Mouse (Mus musculus): Measurements from ENCODE around the gene Iqcj. TPM values are rescaled to one million over a fixed set of nuclear protein-coding genes. Genes with fewer than 3 reads are reported as not detected.

Iqcj gene
- polyA plus RNA-seq, 1 experiment from 2014 or later, result not detected

DNA sequence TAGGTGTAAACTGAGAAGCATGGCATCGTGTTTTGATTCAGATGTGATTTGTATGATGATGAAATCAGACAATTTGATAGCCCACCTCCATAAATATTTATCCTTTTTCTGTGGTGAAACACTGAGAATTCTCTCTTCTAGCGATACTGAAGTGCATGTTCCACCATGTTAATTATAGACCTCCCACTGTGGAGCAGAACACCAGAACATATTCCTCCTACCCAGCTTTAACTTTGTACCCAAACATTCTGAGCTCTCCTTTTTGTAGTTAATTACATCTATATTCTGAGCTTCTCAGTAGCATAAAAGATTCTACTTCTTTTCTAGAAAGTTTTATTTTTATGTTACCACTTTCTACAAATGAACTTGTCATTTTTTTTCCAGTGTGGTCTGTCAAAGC, 16.6 kb downstream of the Iqcj start:
- H3K4me2 ChIP-seq, result no peak overlapping the region
- H3K4me1 ChIP-seq (replicated peaks), result no peaks in the 10 kb centered on the region
- H3K36me3 ChIP-seq, result no peaks in the 10 kb centered on the region
- H3K9me3 ChIP-seq, result no peaks in the 10 kb centered on the region
- H3K27ac ChIP-seq, result no peak overlapping the region
- no peak for ATAC-seq (ENCODE audit: insufficient number of reproducible peaks, insufficient read depth, low FRiP score, low TSS enrichment, low read depth)
- 75% methylated on average over 2 of the region's 2 CpGs for WGBS
- H3K27me3 ChIP-seq, result no peaks in the 10 kb centered on the region
- no peak overlapping the region for H3K4me3 ChIP-seq (replicated peaks)
- no peak overlapping the region for H3K9ac ChIP-seq (replicated peaks)

DNA sequence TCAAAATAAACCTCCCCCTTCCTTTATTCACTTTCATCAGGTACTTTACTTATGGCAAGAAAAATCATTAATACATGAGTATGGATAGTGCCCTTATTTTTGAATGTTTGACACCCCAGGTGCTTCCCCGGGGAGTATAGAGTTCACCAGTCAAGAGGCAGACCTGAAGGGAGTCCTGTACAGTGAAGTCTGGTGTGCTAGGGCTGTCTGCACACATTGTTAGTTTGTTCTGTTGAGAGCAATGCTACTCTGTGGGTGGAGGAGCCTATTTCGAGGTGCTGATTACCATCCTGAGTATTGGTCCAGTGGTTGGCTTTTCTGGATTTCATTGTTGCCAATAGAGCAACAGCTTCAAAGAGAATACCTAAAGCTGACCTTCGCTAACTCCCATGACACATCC, 26.1 kb downstream of the Iqcj start:
- Histone ChIP-seq H3K4me1 (replicated peaks) (no peaks in the 10 kb centered on the region), H3K27ac (no peak overlapping the region), H3K9ac (replicated peaks) (no peak overlapping the region), H3K9me3 (no peaks in the 10 kb centered on the region), H3K4me3 (replicated peaks) (no peak overlapping the region), H3K4me2 (no peak overlapping the region), H3K27me3 (no peaks in the 10 kb centered on the region), H3K36me3 (no peaks in the 10 kb centered on the region)
- 87% methylated on average over 3 of the region's 3 CpGs for WGBS
- no peak for ATAC-seq (ENCODE audit: insufficient number of reproducible peaks, insufficient read depth, low FRiP score, low TSS enrichment, low read depth)

- no peaks in the 10 kb centered on the region for H3K4me1 ChIP-seq (replicated peaks)
- WGBS, result 80% methylated on average over 8 of the region's 8 CpGs
- no peak overlapping the region for H3K4me3 ChIP-seq (replicated peaks)
- no peak for ATAC-seq (ENCODE audit: insufficient number of reproducible peaks, insufficient read depth, low FRiP score, low TSS enrichment, low read depth)
- no peak overlapping the region for H3K4me2 ChIP-seq
- no peak overlapping the region for H3K27ac ChIP-seq
- H3K9ac ChIP-seq (replicated peaks), result no peak overlapping the region
- H3K36me3 ChIP-seq, result no peaks in the 10 kb centered on the region
- no peaks in the 10 kb centered on the region for H3K27me3 ChIP-seq
- no peaks in the 10 kb centered on the region for H3K9me3 ChIP-seq
Observed at GRCm38 (mm10) chr3:67918634-67919259, 26.7 kb downstream of the Iqcj start.

GRCm38 (mm10) chr3:67923095-67923494, 31.1 kb downstream of the Iqcj start:
- H3K27me3 ChIP-seq, result no peaks in the 10 kb centered on the region
- no peak overlapping the region for H3K4me3 ChIP-seq (replicated peaks)
- H3K9ac ChIP-seq (replicated peaks), result no peak overlapping the region
- no peak overlapping the region for H3K27ac ChIP-seq
- 82% methylated on average over 4 of the region's 4 CpGs for WGBS
- H3K4me2 ChIP-seq, result no peak overlapping the region
- H3K9me3 ChIP-seq, result no peaks in the 10 kb centered on the region
- H3K36me3 ChIP-seq, result no peaks in the 10 kb centered on the region
- no peak for ATAC-seq (ENCODE audit: insufficient number of reproducible peaks, insufficient read depth, low FRiP score, low TSS enrichment, low read depth)
- H3K4me1 ChIP-seq (replicated peaks), result no peaks in the 10 kb centered on the region

DNA sequence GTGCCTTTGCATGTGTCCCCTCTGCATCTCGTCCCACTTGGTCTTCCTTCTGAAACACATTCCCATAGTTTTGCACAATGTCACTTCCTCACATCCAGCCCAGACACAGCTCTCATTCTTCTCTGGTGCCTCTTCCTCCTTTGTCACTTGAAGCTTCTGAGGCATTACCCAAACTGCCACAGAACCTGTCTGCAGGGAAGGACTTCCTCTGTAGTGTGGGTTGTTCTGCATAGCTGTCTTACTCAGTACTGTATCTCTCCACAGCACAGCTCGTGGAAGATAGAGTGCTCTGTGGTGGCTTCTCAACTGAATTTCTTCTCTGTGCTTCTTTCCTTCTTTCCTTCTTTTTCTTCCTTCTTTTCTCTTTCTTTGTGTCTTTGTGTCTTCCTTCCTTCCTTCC, 33.4 kb downstream of the Iqcj start:
- no peak for ATAC-seq (ENCODE audit: insufficient number of reproducible peaks, insufficient read depth, low FRiP score, low TSS enrichment, low read depth)
- no peak overlapping the region for H3K4me3 ChIP-seq (replicated peaks)
- H3K27ac ChIP-seq, result no peak overlapping the region
- 75% methylated on average over 2 of the region's 2 CpGs for WGBS
- no peaks in the 10 kb centered on the region for H3K9me3 ChIP-seq
- no peak overlapping the region for H3K9ac ChIP-seq (replicated peaks)
- no peaks in the 10 kb centered on the region for H3K36me3 ChIP-seq
- no peak overlapping the region for H3K4me2 ChIP-seq
- H3K27me3 ChIP-seq, result no peaks in the 10 kb centered on the region
- no peaks in the 10 kb centered on the region for H3K4me1 ChIP-seq (replicated peaks)

DNA sequence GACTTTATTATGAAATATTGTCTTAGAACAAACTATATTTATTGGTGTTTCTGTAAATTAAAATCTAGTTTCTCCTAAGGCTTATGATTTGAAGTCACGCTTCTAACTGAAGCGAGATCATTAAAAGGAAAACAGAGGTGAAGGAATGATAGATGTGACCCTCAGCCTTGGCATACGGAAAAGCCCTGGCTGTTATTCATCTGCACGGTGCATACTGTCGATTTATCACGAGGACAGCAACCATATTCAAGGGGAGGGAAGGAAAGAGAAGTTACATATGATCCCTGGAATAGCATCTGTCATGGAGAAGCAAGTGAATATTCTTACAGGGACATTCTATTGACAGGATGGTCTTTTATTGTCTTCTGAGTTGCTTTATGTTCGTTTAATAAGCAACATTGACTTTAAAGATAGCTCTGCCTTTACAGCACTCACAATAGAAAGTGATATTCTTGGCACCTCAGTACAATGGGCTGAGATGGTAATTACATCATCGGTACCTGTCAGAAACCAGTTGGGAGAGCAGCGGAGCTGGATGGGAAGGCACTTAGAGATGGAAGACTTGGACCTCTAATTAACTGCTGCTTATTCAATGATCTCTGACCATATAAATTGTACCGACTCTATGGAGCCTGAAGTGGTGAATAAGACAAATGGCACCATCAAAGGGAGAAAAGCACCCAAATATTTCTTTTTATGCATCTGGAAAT, 38.6 kb downstream of the Iqcj start:
- H3K4me2 ChIP-seq, result no peak overlapping the region
- no peaks in the 10 kb centered on the region for H3K9me3 ChIP-seq
- no peaks in the 10 kb centered on the region for H3K27me3 ChIP-seq
- no peak overlapping the region for H3K4me3 ChIP-seq (replicated peaks)
- H3K36me3 ChIP-seq, result no peaks in the 10 kb centered on the region
- H3K4me1 ChIP-seq (replicated peaks), result no peaks in the 10 kb centered on the region
- ATAC-seq (ENCODE audit: insufficient number of reproducible peaks, insufficient read depth, low FRiP score, low TSS enrichment, low read depth), result no peak
- H3K27ac ChIP-seq, result no peak overlapping the region
- 77% methylated on average over 10 of the region's 10 CpGs for WGBS
- H3K9ac ChIP-seq (replicated peaks), result no peak overlapping the region

- no peak overlapping the region for H3K4me2 ChIP-seq
- no peak for ATAC-seq (ENCODE audit: insufficient number of reproducible peaks, insufficient read depth, low FRiP score, low TSS enrichment, low read depth)
- no peaks in the 10 kb centered on the region for H3K9me3 ChIP-seq
- no peak overlapping the region for H3K9ac ChIP-seq (replicated peaks)
- H3K4me3 ChIP-seq (replicated peaks), result no peak overlapping the region
- WGBS, result 94% methylated on average over 8 of the region's 8 CpGs
- no peaks in the 10 kb centered on the region for H3K36me3 ChIP-seq
- no peaks in the 10 kb centered on the region for H3K4me1 ChIP-seq (replicated peaks)
- no peaks in the 10 kb centered on the region for H3K27me3 ChIP-seq
- no peak overlapping the region for H3K27ac ChIP-seq
Observed at GRCm38 (mm10) chr3:67931181-67931580, 39.2 kb downstream of the Iqcj start.

- H3K27me3 ChIP-seq, result no peaks in the 10 kb centered on the region
- no peak overlapping the region for H3K4me3 ChIP-seq (replicated peaks)
- no peak overlapping the region for H3K9ac ChIP-seq (replicated peaks)
- no peaks in the 10 kb centered on the region for H3K9me3 ChIP-seq
- H3K36me3 ChIP-seq, result no peaks in the 10 kb centered on the region
- no peak for ATAC-seq (ENCODE audit: insufficient number of reproducible peaks, insufficient read depth, low FRiP score, low TSS enrichment, low read depth)
- H3K4me1 ChIP-seq (replicated peaks), result no peaks in the 10 kb centered on the region
- no peak overlapping the region for H3K4me2 ChIP-seq
- WGBS, result 78% methylated on average over 3 of the region's 3 CpGs
- no peak overlapping the region for H3K27ac ChIP-seq
Observed at GRCm38 (mm10) chr3:67931914-67932313, 39.9 kb downstream of the Iqcj start.

DNA sequence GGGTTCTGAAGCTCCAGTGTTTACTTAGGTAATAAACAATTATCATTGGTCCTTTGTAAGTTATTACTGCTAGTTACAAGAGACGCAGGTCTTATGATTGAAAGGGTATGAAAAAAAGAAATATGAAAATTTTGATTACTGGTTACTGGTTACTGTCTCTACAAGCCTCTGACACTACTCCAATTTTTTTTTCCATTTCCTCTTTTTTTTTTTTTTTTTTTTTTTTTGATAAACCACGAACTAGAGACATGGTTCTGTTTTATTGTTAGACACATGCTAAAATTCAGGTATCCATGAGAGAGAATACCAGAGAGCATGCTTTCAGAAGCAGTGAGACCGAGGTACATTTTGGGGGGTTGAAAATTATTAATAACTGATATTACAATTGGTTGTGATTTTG, 43.8 kb downstream of the Iqcj start:
- no peak overlapping the region for H3K27ac ChIP-seq
- no peak overlapping the region for H3K9ac ChIP-seq (replicated peaks)
- H3K36me3 ChIP-seq, result no peaks in the 10 kb centered on the region
- ATAC-seq (ENCODE audit: insufficient number of reproducible peaks, insufficient read depth, low FRiP score, low TSS enrichment, low read depth), result no peak
- H3K4me2 ChIP-seq, result no peak overlapping the region
- no peaks in the 10 kb centered on the region for H3K9me3 ChIP-seq
- WGBS, result 76% methylated on average over 3 of the region's 3 CpGs
- no peaks in the 10 kb centered on the region for H3K4me1 ChIP-seq (replicated peaks)
- H3K27me3 ChIP-seq, result no peaks in the 10 kb centered on the region
- no peak overlapping the region for H3K4me3 ChIP-seq (replicated peaks)

DNA sequence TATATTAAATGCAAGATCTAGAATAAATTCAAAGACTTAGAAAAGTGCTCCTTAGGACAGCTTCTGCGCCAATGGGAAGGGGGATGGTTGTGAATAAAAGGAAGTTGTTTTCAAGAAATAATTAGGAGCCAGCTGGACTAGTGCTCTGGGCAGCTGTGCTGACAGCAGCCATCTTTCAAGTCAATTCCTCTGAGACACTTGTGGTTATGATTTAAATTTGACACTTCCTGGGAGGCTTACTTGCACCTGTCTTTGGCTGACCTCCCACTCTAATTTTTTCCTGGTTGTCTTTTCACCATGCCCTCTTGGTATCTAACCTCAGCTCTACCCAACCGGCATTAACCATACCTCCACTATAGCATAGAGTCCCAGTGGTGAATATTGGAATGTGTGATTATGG, 55.0 kb downstream of the Iqcj start:
- Histone ChIP-seq H3K27me3 (no peaks in the 10 kb centered on the region), H3K9ac (replicated peaks) (no peak overlapping the region), H3K27ac (no peak overlapping the region), H3K4me1 (replicated peaks) (no peaks in the 10 kb centered on the region), H3K4me2 (no peak overlapping the region), H3K9me3 (no peaks in the 10 kb centered on the region), H3K36me3 (no peaks in the 10 kb centered on the region), H3K4me3 (replicated peaks) (no peak overlapping the region)
- 78% methylated on average over 2 of the region's 2 CpGs for WGBS
- no peak for ATAC-seq (ENCODE audit: insufficient number of reproducible peaks, insufficient read depth, low FRiP score, low TSS enrichment, low read depth)

DNA sequence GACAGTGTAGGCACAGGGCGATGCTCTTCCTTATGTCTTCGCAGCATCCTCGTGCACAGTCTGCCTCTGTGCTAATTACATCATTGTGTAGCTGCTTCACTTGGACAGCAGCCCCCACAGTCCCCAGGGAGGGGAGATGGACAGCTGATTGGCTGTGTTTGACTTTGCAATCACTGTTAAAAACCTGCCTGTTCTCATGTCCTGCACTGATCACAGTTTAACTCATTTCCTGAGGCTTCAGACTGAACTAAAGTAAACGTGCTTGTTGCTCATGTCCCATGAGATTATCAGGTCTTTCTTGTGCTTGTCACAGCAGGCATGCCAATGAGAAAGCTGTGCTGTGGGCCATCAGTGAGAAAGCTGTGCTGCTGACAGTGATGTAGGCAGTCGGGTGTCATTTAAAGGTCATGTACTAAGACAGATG, 60.5 kb downstream of the Iqcj start:
- WGBS, result 61% methylated on average over 5 of the region's 5 CpGs
- Histone ChIP-seq H3K4me1 (replicated peaks) (peaks cover 5% of the 10 kb centered on the region; the same call in 1 of the 2 replicates), H3K27me3 (no peaks in the 10 kb centered on the region), H3K27ac (no peak overlapping the region), H3K9me3 (no peaks in the 10 kb centered on the region), H3K36me3 (no peaks in the 10 kb centered on the region), H3K9ac (replicated peaks) (no peak overlapping the region), H3K4me2 (no peak overlapping the region), H3K4me3 (replicated peaks) (no peak overlapping the region)
- ATAC-seq (ENCODE audit: insufficient number of reproducible peaks, insufficient read depth, low FRiP score, low TSS enrichment, low read depth), result no peak
